Mouse (Mus musculus) spleen, postnatal 0 days (tissue): ENCODE results near the gene Il17rb. TPM values are rescaled to one million over a fixed set of nuclear protein-coding genes. Genes with fewer than 3 reads are reported as not detected.

Source experiments
- polyA plus RNA-seq: library from polyadenylated mRNA; unstranded; fragments of >200 nt; fragmentation: Nextera tagmentation; extraction: Ambion mirVana; gene quantifications from 2 replicates; pipeline ENCODE4 v1.2.1, GENCODE M21; 2015

Il17rb gene
- 0.57 and 0.82 TPM in 2 replicates for polyA plus RNA-seq

DNA sequence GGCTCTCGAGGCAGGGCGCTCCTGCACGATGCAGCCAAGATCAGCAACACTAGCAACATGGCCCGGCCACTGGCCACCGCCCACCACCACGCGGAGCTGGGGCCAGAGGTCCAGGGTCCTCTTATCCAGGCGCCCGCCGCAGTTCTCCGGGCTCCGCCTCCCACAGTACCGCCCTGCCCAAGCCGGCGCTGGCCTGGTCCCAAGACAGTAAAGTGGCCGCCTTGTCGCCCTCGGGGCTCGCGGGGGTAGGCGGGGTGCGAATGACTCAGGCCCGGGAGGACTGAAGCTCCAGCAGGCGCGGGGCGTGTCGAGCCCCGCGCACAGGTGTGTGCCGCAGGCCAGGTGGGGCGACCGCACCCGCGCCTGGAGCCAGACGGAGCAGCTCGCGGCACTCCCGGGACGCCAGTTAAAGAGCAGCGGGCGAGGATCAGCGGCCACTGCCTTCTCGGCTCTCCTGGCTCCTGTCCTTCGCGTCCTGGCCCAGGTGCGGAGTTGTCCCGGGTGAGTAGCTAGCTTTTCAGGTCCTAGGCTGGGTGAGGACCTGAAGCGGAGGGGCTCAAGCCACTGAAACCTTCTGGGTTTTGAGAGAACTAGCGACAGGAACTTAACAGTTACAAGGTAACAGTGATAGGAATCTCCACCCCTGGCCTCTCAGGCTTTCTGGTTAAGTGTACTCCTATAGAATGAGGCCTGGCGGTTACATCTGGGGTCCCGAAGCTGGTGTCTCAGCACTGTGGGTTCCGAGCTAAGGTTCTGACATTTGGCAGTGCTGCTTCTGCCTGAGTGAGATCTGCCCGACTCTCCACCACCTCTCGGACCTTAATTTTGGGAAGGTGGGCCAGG, at the start of gene Il17rb, which contains the start of gene Chdh:
Gene Il17rb (minus strand): TSS at position 164 of the 843 bp plus-strand sequence.
Gene Chdh (plus strand): TSS at position 291 of the 843 bp plus-strand sequence.

DNA sequence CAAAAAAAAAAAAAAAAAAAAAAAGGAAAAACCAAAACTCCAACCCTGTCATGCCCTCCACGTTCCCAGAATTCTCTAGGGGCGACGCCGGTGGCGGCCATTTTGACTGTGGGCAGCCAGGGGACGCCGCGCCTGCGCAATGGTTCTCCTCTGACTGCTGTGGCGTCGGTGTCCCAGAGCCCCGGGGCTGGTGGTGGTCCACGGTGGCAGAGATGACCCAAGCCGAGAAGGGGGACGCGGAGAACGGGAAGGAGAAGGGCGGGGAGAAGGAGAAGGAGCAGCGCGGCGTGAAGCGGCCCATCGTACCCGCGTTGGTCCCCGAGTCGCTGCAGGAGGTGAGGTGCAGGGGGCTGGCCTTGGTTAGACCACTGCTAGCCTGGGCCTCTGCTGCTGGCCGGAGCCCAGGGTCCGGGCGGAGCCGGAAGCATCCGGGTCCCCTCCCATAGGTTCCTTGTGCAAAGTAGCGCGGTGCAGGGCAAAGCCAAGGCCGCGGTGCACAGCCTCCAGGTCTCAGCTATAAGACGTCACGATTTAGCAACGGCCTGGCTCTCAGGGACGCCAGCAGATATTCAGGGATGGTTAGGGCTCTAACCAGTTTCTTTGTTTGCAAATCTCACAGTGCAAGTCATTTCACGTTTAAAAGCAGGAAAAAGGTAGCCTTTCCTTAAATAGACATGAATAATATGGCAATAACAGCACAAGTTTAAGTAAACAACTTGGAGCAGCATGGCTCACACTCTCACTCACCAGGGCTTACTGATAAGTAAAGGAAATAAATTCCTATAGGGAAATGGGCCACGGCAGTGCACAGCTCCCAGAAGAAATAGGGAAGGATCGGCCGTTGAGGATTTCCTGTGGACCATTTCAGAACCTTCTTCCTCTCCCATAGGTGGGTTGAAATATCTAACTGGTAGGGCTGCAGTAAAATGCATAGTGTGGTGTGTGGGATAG, 30.2 kb downstream of the Il17rb start, which contains the start of gene Actr8:
Gene Actr8 (plus strand): TSS at position 84 of the 951 bp plus-strand sequence.

DNA sequence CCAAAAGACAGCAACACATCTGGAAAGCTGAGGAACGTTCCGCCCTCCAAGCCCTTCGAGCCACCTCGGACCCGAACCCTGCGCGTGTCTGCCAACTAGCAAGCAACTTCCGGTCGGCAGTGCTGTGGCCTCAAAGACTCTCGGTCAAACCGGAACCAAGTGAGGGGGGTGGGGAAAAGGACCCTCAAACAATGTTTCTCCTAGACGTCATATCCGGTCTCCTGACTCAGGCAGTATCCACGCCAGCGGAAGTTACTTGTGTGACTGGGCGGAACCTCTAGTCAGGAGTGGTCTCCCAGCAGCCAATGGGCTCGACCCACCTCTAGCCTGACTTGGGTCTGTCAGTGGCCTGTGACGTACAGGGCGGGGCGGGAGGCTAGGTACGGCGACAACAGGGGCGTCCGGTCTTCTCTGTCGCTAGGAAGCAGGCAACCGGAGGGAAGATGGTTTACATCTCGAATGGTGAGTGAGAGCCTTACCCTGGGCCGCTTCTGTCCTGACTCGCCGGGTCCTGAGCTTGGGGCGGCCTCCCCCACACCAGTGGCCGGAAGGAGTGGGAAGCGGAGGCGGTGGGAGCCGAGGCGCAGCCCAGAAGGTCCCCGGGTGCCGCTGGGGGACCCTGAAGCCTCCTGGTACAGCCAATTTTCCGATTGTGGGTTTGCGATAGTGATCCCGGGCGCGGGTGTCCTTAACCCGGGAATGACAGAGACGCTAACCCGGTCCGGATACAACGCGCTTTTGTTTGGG, 40.4 kb downstream of the Il17rb start, which contains the start of gene Selenok:
Gene Selenok (plus strand): TSS at position 234 of the 747 bp plus-strand sequence.

Other genes starting within 250 kb of the Il17rb start
- gene Selenok, start 40.6 kb downstream of the Il17rb start, polyA plus RNA-seq, result 174 and 183 TPM in 2 replicates
- gene Actr8, start 30.6 kb downstream of the Il17rb start, polyA plus RNA-seq, result 22.8 and 25.2 TPM in 2 replicates
- 0.38 and 0.49 TPM in 2 replicates for gene Chdh, start 127 bp upstream of the Il17rb start, polyA plus RNA-seq